Mouse (Mus musculus) layer of hippocampus, postnatal 36 days (tissue): ENCODE results near the gene Smagp. TPM values are rescaled to one million over a fixed set of nuclear protein-coding genes. Genes with fewer than 3 reads are reported as not detected.

Source experiments
- DNase-seq, 2 experiments: peaks; one replicate each; pipeline ENCODE4 v3.0.0; 2022
- total RNA-seq, 2 experiments: library from RNA; stranded (reverse); gene quantifications; 2 replicates each; pipeline ENCODE4 v1.2.3; 2021

The Smagp gene
- total RNA-seq: 1 to 10 TPM; 1.7 to 2.1 TPM

- no peak for DNase-seq
Measured at GRCm38 (mm10) chr15:100636700-100637501, at the start of gene Smagp. Smagp (minus strand) TSS chr15:100636940.

- no peak for DNase-seq
Measured at GRCm38 (mm10) chr15:100686434-100686833, 49.7 kb upstream of the Smagp start.

GRCm38 (mm10) chr15:100685849-100686248 is 49.1 kb upstream of the Smagp start:
- no peak for DNase-seq

- DNase-seq: no peak
Measured at GRCm38 (mm10) chr15:100685255-100685654, 48.5 kb upstream of the Smagp start.

- no peak for DNase-seq
Measured at GRCm38 (mm10) chr15:100684450-100684849, 47.7 kb upstream of the Smagp start.

GRCm38 (mm10) chr15:100683041-100683440 is 46.3 kb upstream of the Smagp start:
- DNase-seq: peak; percentile 67 to 72

GRCm38 (mm10) chr15:100681770-100682169 is 45.0 kb upstream of the Smagp start:
- no peak for DNase-seq

GRCm38 (mm10) chr15:100680381-100680780 is 43.6 kb upstream of the Smagp start:
- DNase-seq: no peak

GRCm38 (mm10) chr15:100679005-100679404 is 42.3 kb upstream of the Smagp start:
- no peak for DNase-seq

GRCm38 (mm10) chr15:100678581-100678980 is 41.8 kb upstream of the Smagp start:
- DNase-seq: no peak

GRCm38 (mm10) chr15:100677675-100678074 is 40.9 kb upstream of the Smagp start:
- no peak for DNase-seq

GRCm38 (mm10) chr15:100676521-100676920 is 39.8 kb upstream of the Smagp start:
- DNase-seq: no peak

GRCm38 (mm10) chr15:100675486-100675885 is 38.7 kb upstream of the Smagp start:
- DNase-seq: no peak

GRCm38 (mm10) chr15:100674566-100674965 is 37.8 kb upstream of the Smagp start:
- DNase-seq: no peak

- DNase-seq: no peak
Measured at GRCm38 (mm10) chr15:100673585-100674391, 37.0 kb upstream of the Smagp start.

- no peak for DNase-seq
Measured at GRCm38 (mm10) chr15:100670833-100671232, 34.1 kb upstream of the Smagp start.

- no peak for DNase-seq
Measured at GRCm38 (mm10) chr15:100670004-100670403, 33.3 kb upstream of the Smagp start.

- peak in 1 of 2 experiments; percentile 13 for DNase-seq
Measured at GRCm38 (mm10) chr15:100669337-100669736, 32.6 kb upstream of the Smagp start, which contains the start of gene Bin2. Bin2 (minus strand) TSS chr15:100669553.

GRCm38 (mm10) chr15:100667871-100668545 is 31.3 kb upstream of the Smagp start:
- DNase-seq: no peak

- no peak for DNase-seq
Measured at GRCm38 (mm10) chr15:100667420-100667819, 30.7 kb upstream of the Smagp start.

GRCm38 (mm10) chr15:100666851-100667250 is 30.1 kb upstream of the Smagp start:
- no peak for DNase-seq

GRCm38 (mm10) chr15:100666219-100666696 is 29.5 kb upstream of the Smagp start:
- no peak for DNase-seq
